In the genomic region with DNA sequence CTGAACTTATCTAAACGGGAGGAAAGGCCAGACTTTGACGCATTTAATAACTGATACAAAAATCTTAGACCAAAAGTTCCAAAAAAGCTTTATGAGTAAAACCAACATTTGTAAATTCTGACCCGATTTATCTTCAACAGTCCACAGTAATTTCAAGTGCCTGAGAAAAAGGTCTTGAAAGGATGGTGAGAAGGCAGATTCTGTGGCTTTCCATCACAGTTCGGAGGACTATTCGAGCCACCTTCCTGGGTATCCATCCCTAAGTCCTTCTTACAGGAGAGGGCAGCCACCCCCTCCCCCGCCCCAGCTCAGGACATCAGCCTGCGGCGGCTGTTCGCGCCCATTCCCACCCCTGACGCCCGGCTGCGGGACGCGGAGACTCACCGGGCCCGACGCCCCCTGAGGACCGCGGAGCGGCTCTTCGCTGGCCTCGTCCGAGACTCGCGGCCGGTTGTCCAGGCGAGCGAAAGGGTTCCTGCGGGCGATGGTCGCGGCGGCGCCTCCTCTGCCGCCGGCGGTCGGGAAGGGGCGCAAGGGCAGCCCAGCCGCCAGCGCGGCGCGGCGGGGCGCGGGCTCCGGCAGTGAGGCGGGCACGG, we compare ENCODE assay signal across 8 mouse cellular contexts. TPM values are rescaled to one million over a fixed set of nuclear protein-coding genes. Genes with fewer than 3 reads are reported as not detected.
DNase-seq lines count a peak whose midpoint lies in the region; ATAC-seq and TF ChIP-seq lines count a peak whose summit lies in the region.

No protein-coding gene starts in this region.

- H3K9ac ChIP-seq in heart, adult 2 months (ENCODE audit: low read depth, low read length), result peak overlapping the region; percentile 92
- H3K9ac ChIP-seq in hindbrain, embryonic 12.5 days, result peak overlapping the region; percentile 93

- H3K4me3 ChIP-seq in heart, adult 2 months, result peak overlapping the region; percentile 76
- peak overlapping the region; percentile 92 for H3K4me3 ChIP-seq in hindbrain, embryonic 12.5 days
- H3K4me3 ChIP-seq in midbrain, embryonic 10.5 days, result peak overlapping the region; percentile 94

- H3K4me2 ChIP-seq in hindbrain, embryonic 12.5 days (replicated peaks), result peak overlapping the region; percentile 84

- no peak for DNase-seq in heart, adult 2 months
- no peak for DNase-seq in heart, adult 18-20 months
- DNase-seq in Patski (ENCODE audit: low read depth, low spot score), result no peak
- DNase-seq in midbrain, embryonic 10.5 days (ENCODE audit: low spot score), result no peak
- no peak for DNase-seq in thymus, postnatal 4 days
- DNase-seq in cerebellum, adult 11-12 months, result no peak
- DNase-seq in layer of hippocampus, adult 9-10 months (ENCODE audit: low spot score), result no peak

- in situ Hi-C loops in Patski (cut with MboI; ENCODE audit: low pct_unique_long_range_greater_than_20kb), result no loop called here

- H3K9me3 ChIP-seq in hindbrain, embryonic 12.5 days (replicated peaks), result no peaks in the 10 kb centered on the region
- no peaks in the 10 kb centered on the region for H3K9me3 ChIP-seq in midbrain, embryonic 10.5 days (replicated peaks)

- POLR2A ChIA-PET in Patski (lab: Charles Lee), result no interaction called here

- intact Hi-C loops in heart, adult 2 months (cut with DNase I), result loop anchor here (2.0 to 5.0 kb wide), 2 partner anchors 41 kb away; partner anchors contain the start of genes Cryzl1, Gart, Itsn1 and Son

- no peaks in the 10 kb centered on the region for H3K79me2 ChIP-seq in heart, adult 2 months (replicated peaks; ENCODE audit: control insufficient read depth, insufficient read depth, low read length)

- TF ChIP-seq CTCF in heart, adult 2 months (IDR thresholded peaks at IDR 0.05), result no peak
- no peak for TF ChIP-seq CTCF in Patski (IDR thresholded peaks at IDR 0.05)

- no peak for TF ChIP-seq EP300 in heart, adult 2 months (IDR thresholded peaks at IDR 0.05; ENCODE audit: insufficient read depth, low read depth, low read length)

- ATAC-seq in Patski, result peak; percentile 41
- ATAC-seq in hindbrain, embryonic 12.5 days (ENCODE audit: low FRiP score), result peak; percentile 77

- WGBS in heart, adult 2 months, result 3% methylated on average over 51 of the region's 51 CpGs
- WGBS in hindbrain, embryonic 12.5 days, result 1% methylated on average over 48 of the region's 51 CpGs
- WGBS in midbrain, embryonic 10.5 days, result 1% methylated on average over 50 of the region's 51 CpGs

- CTCF ChIA-PET in Patski (lab: Charles Lee), result no interaction called here

- peak overlapping the region; percentile 71 for H3K27ac ChIP-seq in heart, adult 2 months
- peak overlapping the region; percentile 88 for H3K27ac ChIP-seq in hindbrain, embryonic 12.5 days
- H3K27ac ChIP-seq in midbrain, embryonic 10.5 days (replicated peaks), result peak overlapping the region; percentile 94

- H3K4me1 ChIP-seq in heart, adult 2 months (ENCODE audit: control insufficient read depth, insufficient read depth, low read length), result peaks cover 1% of the 10 kb centered on the region; the same call in 1 of the 2 replicates
- H3K4me1 ChIP-seq in hindbrain, embryonic 12.5 days, result peaks cover 18% of the 10 kb centered on the region
- H3K4me1 ChIP-seq in midbrain, embryonic 10.5 days, result peaks cover 30% of the 10 kb centered on the region

- H3K27me3 ChIP-seq in heart, adult 2 months (ENCODE audit: control insufficient read depth, insufficient read depth, low read length), result no peaks in the 10 kb centered on the region
- no peaks in the 10 kb centered on the region for H3K27me3 ChIP-seq in Patski
- no peaks in the 10 kb centered on the region for H3K27me3 ChIP-seq in hindbrain, embryonic 12.5 days
- H3K27me3 ChIP-seq in midbrain, embryonic 10.5 days (ENCODE audit: low read depth, poor library complexity, severe bottlenecking), result no peaks in the 10 kb centered on the region

- no peaks in the 10 kb centered on the region for H3K36me3 ChIP-seq in heart, adult 2 months (ENCODE audit: control insufficient read depth, insufficient read depth, low read length)
- H3K36me3 ChIP-seq in hindbrain, embryonic 12.5 days, result peaks cover 28% of the 10 kb centered on the region
- H3K36me3 ChIP-seq in midbrain, embryonic 10.5 days, result peaks cover 31% of the 10 kb centered on the region

- no peak for TF ChIP-seq POLR2A in heart, adult 2 months (IDR thresholded peaks at IDR 0.05; ENCODE audit: insufficient read depth, low read depth, low read length)

RNA-seq across cellular contexts. Expression of gene Donson, which starts 0.4 kb away (rescaled TPM):
- total RNA-seq in heart, adult 2 months (2021), result 1 to 10 TPM; 3.9 to 4.9 TPM
- 2.4 and 5.8 TPM in 2 replicates for polyA plus RNA-seq in heart, adult 2 months (2012; rRNA removed)
- 1 to 10 TPM; 2.9 to 3.6 TPM for total RNA-seq in heart, adult 18-20 months (2021)
- polyA plus RNA-seq in Patski (2021), result 11.7 TPM
- polyA plus RNA-seq in hindbrain, embryonic 12.5 days (2016; fragmentation: Nextera tagmentation; extraction: Ambion mirVana), result 28.9 and 31.0 TPM in 2 replicates
- polyA plus RNA-seq in midbrain, embryonic 10.5 days (2016; fragmentation: Nextera tagmentation; extraction: Ambion mirVana), result 38.3 and 39.0 TPM in 2 replicates

RNA-seq across cellular contexts. Expression of gene Cryzl1, which starts 40.7 kb away (rescaled TPM):
- total RNA-seq in heart, adult 2 months (2021), result 10 to 100 TPM; 22.2 to 26.0 TPM
- 19.2 and 37.5 TPM in 2 replicates for polyA plus RNA-seq in heart, adult 2 months (2012; rRNA removed)
- total RNA-seq in heart, adult 18-20 months (2021), result 10 to 100 TPM; 23.0 to 25.0 TPM
- 82.3 TPM for polyA plus RNA-seq in Patski (2021)
- polyA plus RNA-seq in hindbrain, embryonic 12.5 days (2016; fragmentation: Nextera tagmentation; extraction: Ambion mirVana), result 81.1 and 83.4 TPM in 2 replicates
- 71.2 and 72.5 TPM in 2 replicates for polyA plus RNA-seq in midbrain, embryonic 10.5 days (2016; fragmentation: Nextera tagmentation; extraction: Ambion mirVana)

RNA-seq across cellular contexts. Expression of gene Son, which starts 40.8 kb away (rescaled TPM):
- total RNA-seq in heart, adult 2 months (2021), result 100 to 1,000 TPM; 134 to 135 TPM
- polyA plus RNA-seq in heart, adult 2 months (2012; rRNA removed), result 111 and 218 TPM in 2 replicates
- 100 to 1,000 TPM; 120 to 135 TPM for total RNA-seq in heart, adult 18-20 months (2021)
- polyA plus RNA-seq in Patski (2021), result 151 TPM
- polyA plus RNA-seq in hindbrain, embryonic 12.5 days (2016; fragmentation: Nextera tagmentation; extraction: Ambion mirVana), result 159 and 162 TPM in 2 replicates
- 109 and 119 TPM in 2 replicates for polyA plus RNA-seq in midbrain, embryonic 10.5 days (2016; fragmentation: Nextera tagmentation; extraction: Ambion mirVana)

RNA-seq across cellular contexts. Expression of gene Itsn1, which starts 41.0 kb away (rescaled TPM):
- 10 to 100 TPM; 45.1 to 46.7 TPM for total RNA-seq in heart, adult 2 months (2021)
- polyA plus RNA-seq in heart, adult 2 months (2012; rRNA removed), result 35.8 and 48.5 TPM in 2 replicates
- 10 to 100 TPM; 50.2 to 53.6 TPM for total RNA-seq in heart, adult 18-20 months (2021)
- 36.0 TPM for polyA plus RNA-seq in Patski (2021)
- 79.2 and 83.0 TPM in 2 replicates for polyA plus RNA-seq in hindbrain, embryonic 12.5 days (2016; fragmentation: Nextera tagmentation; extraction: Ambion mirVana)
- polyA plus RNA-seq in midbrain, embryonic 10.5 days (2016; fragmentation: Nextera tagmentation; extraction: Ambion mirVana), result 49.5 and 53.0 TPM in 2 replicates

RNA-seq across cellular contexts. Expression of gene Gart, which starts 41.4 kb away (rescaled TPM):
- total RNA-seq in heart, adult 2 months (2021), result 10 to 100 TPM; 62.7 to 66.2 TPM
- 25.0 and 43.4 TPM in 2 replicates for polyA plus RNA-seq in heart, adult 2 months (2012; rRNA removed)
- 10 to 100 TPM; 53.7 to 69.4 TPM for total RNA-seq in heart, adult 18-20 months (2021)
- 79.5 TPM for polyA plus RNA-seq in Patski (2021)
- 85.2 and 88.1 TPM in 2 replicates for polyA plus RNA-seq in hindbrain, embryonic 12.5 days (2016; fragmentation: Nextera tagmentation; extraction: Ambion mirVana)
- 145 and 162 TPM in 2 replicates for polyA plus RNA-seq in midbrain, embryonic 10.5 days (2016; fragmentation: Nextera tagmentation; extraction: Ambion mirVana)
